Comparison of ENCODE assay signal across 10 mouse cellular contexts in genomic region chr19:57941529-57941928, GRCm38 (mm10).
A peak's percentile ranks its signal among the peaks of the same experiment; 100 is the strongest.
DNase-seq lines count a peak whose midpoint lies in the region; ATAC-seq lines count a peak whose summit lies in the region.
"Had no signal": no experiment of that assay in that cellular context is flagged by ENCODE, and none has a peak within 500 bp of the region (broad histone marks: within the 10 kb centered on the region; RNA-seq: fewer than 3 reads in every experiment).

No protein-coding gene starts in this region.

- H3K27ac ChIP-seq in neural tube, embryonic 12.5 days, result no peak overlapping the region
- H3K27ac ChIP-seq in hindbrain, embryonic 13.5 days, result peak overlapping the region; percentile 52
- H3K27ac ChIP-seq: liver, embryonic 14.5 days had no signal

- H3K4me2 ChIP-seq in neural tube, embryonic 12.5 days (replicated peaks), result no peak overlapping the region
- no peak overlapping the region for H3K4me2 ChIP-seq in hindbrain, embryonic 13.5 days

- H3K9ac ChIP-seq in neural tube, embryonic 12.5 days, result no peak overlapping the region
- H3K9ac ChIP-seq in hindbrain, embryonic 13.5 days, result no peak overlapping the region
- H3K9ac ChIP-seq: liver, embryonic 14.5 days had no signal

- H3K9me3 ChIP-seq in neural tube, embryonic 12.5 days, result no peaks in the 10 kb centered on the region
- no peaks in the 10 kb centered on the region for H3K9me3 ChIP-seq in hindbrain, embryonic 13.5 days

- no peak for DNase-seq in neural tube, embryonic 10.5 days (ENCODE audit: extremely low spot score, low spot score)
- DNase-seq in left cerebral cortex, postnatal 25 days (ENCODE audit: low spot score in 2 of 2), result peak; percentile 65 to 82
- no peak for DNase-seq in kidney, adult 9 months
- no peak for DNase-seq in cerebellum, adult 11-12 months

- no peaks in the 10 kb centered on the region for H3K27me3 ChIP-seq in neural tube, embryonic 12.5 days (replicated peaks)
- no peaks in the 10 kb centered on the region for H3K27me3 ChIP-seq in hindbrain, embryonic 13.5 days

- no peaks in the 10 kb centered on the region for H3K36me3 ChIP-seq in neural tube, embryonic 12.5 days
- H3K36me3 ChIP-seq in hindbrain, embryonic 13.5 days, result no peaks in the 10 kb centered on the region
- H3K36me3 ChIP-seq: G1E had no signal

- no peak overlapping the region for H3K4me3 ChIP-seq in neural tube, embryonic 12.5 days
- no peak overlapping the region for H3K4me3 ChIP-seq in hindbrain, embryonic 13.5 days
- H3K4me3 ChIP-seq: erythroblast, embryonic 14.5 days had no signal

- WGBS in neural tube, embryonic 12.5 days, result 46% methylated on average over 8 of the region's 8 CpGs
- WGBS in hindbrain, embryonic 13.5 days, result 41% methylated on average over 8 of the region's 8 CpGs

- intact Hi-C loops in left cerebral cortex, postnatal 25 days (cut with DNase I), result no loop called here

- peak; percentile 65; the same call in 1 of the 2 replicates for ATAC-seq in neural tube, embryonic 12.5 days (ENCODE audit: low FRiP score, low read depth)
- ATAC-seq in hindbrain, embryonic 13.5 days (ENCODE audit: low FRiP score), result peak; percentile 85
- no peak for ATAC-seq in megakaryocyte-erythroid progenitor cell, adult 5-6 weeks (replicated peaks; ENCODE audit: low FRiP score, low TSS enrichment, poor library complexity, severe bottlenecking)

- peaks cover 6% of the 10 kb centered on the region; the same call in 1 of the 2 replicates for H3K4me1 ChIP-seq in neural tube, embryonic 12.5 days
- H3K4me1 ChIP-seq in hindbrain, embryonic 13.5 days (replicated peaks), result peaks cover 12% of the 10 kb centered on the region

Comparison
In these comparisons a context has a peak if more than half of its experiments do, and no peak if none do; other contexts are left out.
1. DNase-seq: peak in left cerebral cortex, postnatal 25 days (2 of 2); none in neural tube, embryonic 10.5 days (single experiment), kidney, adult 9 months (single experiment) and cerebellum, adult 11-12 months (single experiment).